Mouse (Mus musculus) stomach, postnatal 0 days (tissue): ENCODE measurements around the gene Lrrc41.

Experiments
- CTCF ChIP-seq: IDR thresholded peaks from 2 replicates; pipeline ENCODE4 v1.5.1; 2016; ENCODE audit warnings: antibody characterized with exemption, low read depth, mild to moderate bottlenecking, moderate library complexity
- EP300 ChIP-seq: optimal IDR thresholded peaks from 2 replicates; pipeline ENCODE3; 2016; ENCODE audit warnings: antibody characterized with exemption

DNA sequence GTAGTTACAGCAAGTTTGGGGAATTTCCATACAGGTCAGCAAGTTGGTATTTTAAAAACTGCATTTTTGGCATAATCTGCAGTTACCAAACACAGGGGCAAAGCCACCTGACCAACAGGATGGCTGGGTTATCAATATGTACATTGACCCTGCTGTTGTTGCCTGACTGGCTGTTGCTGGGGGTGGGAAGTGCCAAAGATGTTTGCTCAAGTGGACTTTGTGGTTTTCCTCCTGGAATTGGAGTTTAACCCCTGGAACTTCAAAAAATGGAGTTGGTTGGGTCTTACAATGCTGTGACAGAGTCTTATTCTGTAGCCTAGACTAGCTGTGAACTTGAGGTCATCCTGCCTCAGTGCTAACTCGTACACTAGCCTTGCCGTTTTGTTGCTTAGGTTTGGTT lies 34.6 kb upstream of the Lrrc41 start:
- TF ChIP-seq CTCF = no peak
- no peak for TF ChIP-seq EP300
